Mouse (Mus musculus): ENCODE data around the gene Cdsn.

GRCm38 (mm10) chr17:35556186-35556765, 4.3 kb downstream of the Cdsn start:
- TF ChIP-seq CTCF (IDR thresholded peaks at IDR 0.05; ENCODE audit: borderline replicate concordance, insufficient read depth, low read length) = no peak
- no peak for TF ChIP-seq POLR2A (IDR thresholded peaks at IDR 0.05; ENCODE audit: low read depth, low read length)

All from embryonic fibroblast, embryonic 13.5 days (primary cell).